Mouse (Mus musculus): ENCODE results near the gene Thrsp. TPM values are rescaled to one million over a fixed set of nuclear protein-coding genes. Genes with fewer than 3 reads are reported as not detected.
"Not testable (repeated sequence)": the region's sequence is repeated elsewhere in the genome, so short reads cannot be mapped to it uniquely, and the experiment has no call there.

Thrsp gene
- not detected in 2 replicates for polyA plus RNA-seq (2011; ENCODE audit: insufficient read length, low read depth, missing spikeins)

GRCm38 (mm10) chr7:97416906-97417777, at the start of gene Thrsp:
TSS of gene Thrsp (minus strand) at chr7:97417730.
- H3K4me3 ChIP-seq (ENCODE audit: insufficient read depth, low read length) = no peak within 1 kb of the TSS
- H3K4me1 ChIP-seq (ENCODE audit: control insufficient read depth, insufficient read depth, low read length) = no peaks in the 10 kb centered on the region
- TF ChIP-seq CTCF (IDR thresholded peaks at IDR 0.05; ENCODE audit: borderline replicate concordance, insufficient read depth, low read length) (no peak), POLR2A (IDR thresholded peaks at IDR 0.05; ENCODE audit: low read depth, low read length) (no peak)
- H3K27ac ChIP-seq (ENCODE audit: insufficient read depth, low read length) = no peak within 1 kb of the TSS

GRCm38 (mm10) chr7:97455577-97455976, 38.0 kb upstream of the Thrsp start:
- no peak overlapping the region for H3K4me3 ChIP-seq (ENCODE audit: insufficient read depth, low read length)
- H3K27ac ChIP-seq (ENCODE audit: insufficient read depth, low read length) = no peak overlapping the region
- TF ChIP-seq POLR2A (IDR thresholded peaks at IDR 0.05; ENCODE audit: low read depth, low read length) (no peak), CTCF (IDR thresholded peaks at IDR 0.05; ENCODE audit: borderline replicate concordance, insufficient read depth, low read length) (no peak)
- H3K4me1 ChIP-seq (ENCODE audit: control insufficient read depth, insufficient read depth, low read length) = no peaks in the 10 kb centered on the region

GRCm38 (mm10) chr7:97454795-97455194, 37.3 kb upstream of the Thrsp start:
- TF ChIP-seq POLR2A (IDR thresholded peaks at IDR 0.05; ENCODE audit: low read depth, low read length) (no peak), CTCF (IDR thresholded peaks at IDR 0.05; ENCODE audit: borderline replicate concordance, insufficient read depth, low read length) (no peak)
- H3K4me1 ChIP-seq (ENCODE audit: control insufficient read depth, insufficient read depth, low read length) = no peaks in the 10 kb centered on the region
- no peak overlapping the region for H3K4me3 ChIP-seq (ENCODE audit: insufficient read depth, low read length)
- H3K27ac ChIP-seq (ENCODE audit: insufficient read depth, low read length) = no peak overlapping the region

- H3K27ac ChIP-seq (ENCODE audit: insufficient read depth, low read length) = no peak overlapping the region
- H3K4me1 ChIP-seq (ENCODE audit: control insufficient read depth, insufficient read depth, low read length) = no peaks in the 10 kb centered on the region
- TF ChIP-seq CTCF (IDR thresholded peaks at IDR 0.05; ENCODE audit: borderline replicate concordance, insufficient read depth, low read length) = no peak
- TF ChIP-seq POLR2A (IDR thresholded peaks at IDR 0.05; ENCODE audit: low read depth, low read length) = no peak
- H3K4me3 ChIP-seq (ENCODE audit: insufficient read depth, low read length) = peak overlapping the region; percentile 32
Measured at GRCm38 (mm10) chr7:97453141-97453921, 35.8 kb upstream of the Thrsp start.

GRCm38 (mm10) chr7:97452196-97452595, 34.7 kb upstream of the Thrsp start:
- H3K4me1 ChIP-seq (ENCODE audit: control insufficient read depth, insufficient read depth, low read length) = no peaks in the 10 kb centered on the region
- TF ChIP-seq CTCF (IDR thresholded peaks at IDR 0.05; ENCODE audit: borderline replicate concordance, insufficient read depth, low read length) = no peak
- TF ChIP-seq POLR2A (IDR thresholded peaks at IDR 0.05; ENCODE audit: low read depth, low read length) = no peak

GRCm38 (mm10) chr7:97451023-97451422, 33.5 kb upstream of the Thrsp start, which contains the start of gene Kctd14:
TSS of gene Kctd14 (plus strand) at chr7:97451323.
- H3K4me3 ChIP-seq (ENCODE audit: insufficient read depth, low read length); H3K4me1 ChIP-seq (ENCODE audit: control insufficient read depth, insufficient read depth, low read length); H3K27ac ChIP-seq (ENCODE audit: insufficient read depth, low read length): not testable (repeated sequence)

More at GRCm38 (mm10) chr7:97452196-97452595, 34.7 kb upstream of the Thrsp start:
- H3K4me3 ChIP-seq (ENCODE audit: insufficient read depth, low read length) = no peak overlapping the region
- H3K27ac ChIP-seq (ENCODE audit: insufficient read depth, low read length) = no peak overlapping the region

- no peak overlapping the region for H3K4me3 ChIP-seq (ENCODE audit: insufficient read depth, low read length)
- TF ChIP-seq POLR2A (IDR thresholded peaks at IDR 0.05; ENCODE audit: low read depth, low read length) (no peak), CTCF (IDR thresholded peaks at IDR 0.05; ENCODE audit: borderline replicate concordance, insufficient read depth, low read length) (no peak)
Measured at GRCm38 (mm10) chr7:97447050-97447531, 29.6 kb upstream of the Thrsp start.

GRCm38 (mm10) chr7:97446171-97446925, 28.8 kb upstream of the Thrsp start:
- TF ChIP-seq POLR2A (IDR thresholded peaks at IDR 0.05; ENCODE audit: low read depth, low read length) = no peak
- no peak for TF ChIP-seq CTCF (IDR thresholded peaks at IDR 0.05; ENCODE audit: borderline replicate concordance, insufficient read depth, low read length)
- Histone ChIP-seq H3K4me1 (ENCODE audit: control insufficient read depth, insufficient read depth, low read length) (peaks cover 2% of the 10 kb centered on the region; the same call in 1 of the 2 replicates), H3K27ac (ENCODE audit: insufficient read depth, low read length) (peak overlapping the region; percentile 10; the same call in 1 of the 2 replicates), H3K4me3 (ENCODE audit: insufficient read depth, low read length) (no peak overlapping the region)

More at GRCm38 (mm10) chr7:97447050-97447531, 29.6 kb upstream of the Thrsp start:
- Histone ChIP-seq H3K27ac (ENCODE audit: insufficient read depth, low read length) (no peak overlapping the region; the same call in 1 of the 2 replicates), H3K4me1 (ENCODE audit: control insufficient read depth, insufficient read depth, low read length) (peaks cover 2% of the 10 kb centered on the region; the same call in 1 of the 2 replicates)

- no peak overlapping the region for H3K4me3 ChIP-seq (ENCODE audit: insufficient read depth, low read length)
- no peak overlapping the region for H3K27ac ChIP-seq (ENCODE audit: insufficient read depth, low read length)
- no peaks in the 10 kb centered on the region for H3K4me1 ChIP-seq (ENCODE audit: control insufficient read depth, insufficient read depth, low read length)
- TF ChIP-seq POLR2A (IDR thresholded peaks at IDR 0.05; ENCODE audit: low read depth, low read length) (no peak), CTCF (IDR thresholded peaks at IDR 0.05; ENCODE audit: borderline replicate concordance, insufficient read depth, low read length) (no peak)
Measured at GRCm38 (mm10) chr7:97438986-97439385, 21.5 kb upstream of the Thrsp start.
